Mouse (Mus musculus) thymus, adult 2 months (tissue): ENCODE results near the gene Sh2d1a.

Experiments used
- CTCF ChIP-seq: fragments of 200-500 bp; IDR thresholded peaks from 2 replicates; pipeline ENCODE4 v1.5.1; 2012; ENCODE audit warnings: mild to moderate bottlenecking, control low read depth, low read length, moderate library complexity, borderline replicate concordance; ENCODE audit not compliant: control insufficient read depth, poor library complexity, insufficient read depth; ENCODE audit errors: extremely low read depth
- POLR2A ChIP-seq: fragments of 200-500 bp; IDR thresholded peaks from 2 replicates; pipeline ENCODE4 v1.6.1; 2012; ENCODE audit warnings: mild to moderate bottlenecking, low read length, control low read depth, moderate library complexity; ENCODE audit not compliant: control insufficient read depth, poor library complexity, insufficient read depth; ENCODE audit errors: extremely low read depth

GRCm38 (mm10) chrX:42557284-42557683, 55.0 kb downstream of the Sh2d1a start:
- TF ChIP-seq POLR2A (no peak), CTCF (no peak)
